1 mouse cellular context compared by ENCODE assay signal in the genomic region with DNA sequence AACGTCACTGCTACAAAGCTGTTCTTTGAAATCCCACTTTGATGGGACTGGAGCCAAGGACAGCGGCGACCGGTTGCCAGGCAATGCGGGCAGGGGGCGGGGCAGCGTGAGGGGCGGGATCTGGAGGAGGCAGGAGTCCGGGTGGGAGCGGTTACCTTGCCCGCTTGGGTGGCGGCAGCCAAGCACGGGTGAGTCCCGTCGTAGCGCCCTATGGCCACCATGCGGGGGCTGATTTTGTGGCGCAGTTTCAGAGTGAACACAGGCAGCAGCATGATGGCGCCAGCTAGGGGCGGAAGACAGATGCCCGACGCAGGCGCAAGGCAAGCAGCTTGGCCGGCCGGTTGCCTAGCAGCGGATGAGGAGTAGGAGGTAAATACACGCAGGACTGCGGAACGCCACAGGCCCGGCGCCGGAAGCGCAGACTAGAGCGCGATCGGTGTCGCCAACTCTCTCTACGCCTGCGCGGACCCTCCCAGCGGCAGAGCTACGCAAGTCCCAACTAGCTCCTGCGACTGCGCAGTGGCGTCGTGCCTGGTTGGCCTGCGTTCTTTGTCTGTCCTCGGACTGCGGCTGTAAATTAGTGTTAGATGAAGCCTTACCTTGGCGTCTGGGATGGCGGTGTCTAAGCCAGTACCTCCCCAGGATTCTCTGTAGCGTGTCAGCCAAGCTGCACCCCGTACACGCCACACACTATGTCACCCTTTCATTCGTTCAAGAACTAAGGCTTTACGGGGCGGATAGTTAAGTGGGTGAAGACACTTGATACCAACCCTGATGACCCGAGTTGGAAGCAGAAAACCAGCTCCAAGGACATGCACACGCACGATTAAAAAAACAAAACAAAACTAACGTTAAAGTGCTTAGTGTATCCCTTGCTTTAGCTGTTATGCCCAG.
TF ChIP-seq lines count a peak whose summit lies in the region.

A gene (minus strand): TSS at position 848 of the 894 bp plus-strand sequence.

TF ChIP-seq in MEL, 35 proteins besides CTCF, POLR2A, EP300 and RAD21 (continued from another document):
- TF ChIP-seq MYC (IDR thresholded peaks at IDR 0.05; ENCODE audit: low read depth, low read length) (peak; percentile 62; the same call in 1 of the 2 replicates), RCOR1 (IDR thresholded peaks at IDR 0.05; ENCODE audit: low read depth, low read length) (no peak), TBP (IDR thresholded peaks at IDR 0.05; ENCODE audit: low read depth, low read length) (peak; percentile 87), KAT2A (conservative IDR thresholded peaks at IDR 0.05; ENCODE audit: low read depth, low read length) (peak; percentile 74), ZC3H11A (IDR thresholded peaks at IDR 0.05; ENCODE audit: low read depth, low read length) (no peak), CHD1 (IDR thresholded peaks at IDR 0.05; ENCODE audit: low read depth, low read length) (no peak), TCF12 (IDR thresholded peaks at IDR 0.05; ENCODE audit: low read depth, low read length) (peak; percentile 51; the same call in 1 of the 2 replicates), USF2 (IDR thresholded peaks at IDR 0.05; ENCODE audit: borderline replicate concordance in 1 of 2, insufficient read depth in 1 of 2, low read depth in 1 of 2, low read length in 2 of 2) (no peak), ELF1 (IDR thresholded peaks at IDR 0.05; ENCODE audit: low read depth, low read length) (peak; percentile 92), E2F4 (IDR thresholded peaks at IDR 0.05; ENCODE audit: borderline replicate concordance, low read depth, low read length) (peak; percentile 48; the same call in 1 of the 2 replicates), TAL1 (IDR thresholded peaks at IDR 0.05; ENCODE audit: low read length) (no peak), HCFC1 (IDR thresholded peaks at IDR 0.05; ENCODE audit: low read depth, low read length) (peak; percentile 89), POLR2AphosphoS2 (IDR thresholded peaks at IDR 0.05; ENCODE audit: low read length) (peak; percentile 97), POLR2AphosphoS5 (IDR thresholded peaks at IDR 0.05; ENCODE audit: borderline replicate concordance, low read depth, low read length) (0 out of 2 replicates have a peak, but pooled peaks have one; percentile 34), USF1 (IDR thresholded peaks at IDR 0.05; ENCODE audit: low read depth, low read length) (peak; percentile 35; the same call in 1 of the 2 replicates)
TF ChIP-seq in MEL: peak in this region for 18.
